Mouse (Mus musculus) lung, adult 18-20 months (tissue): ENCODE measurements around the gene Hspa4.
A peak's percentile ranks its signal among the peaks of the same experiment; 100 is the strongest.

ENCODE experiments used
- DNase-seq, 2 experiments: peaks; one replicate each; pipeline ENCODE4 v3.0.0; 2022; ENCODE audit warnings: mixed read lengths in 2 of 2

The Hspa4 gene

GRCm38 (mm10) chr11:53249686-53250085 lies 50.6 kb downstream of the Hspa4 start:
- DNase-seq, result no peak

- DNase-seq, result no peak
These were observed 54.7 kb downstream of the Hspa4 start for GRCm38 (mm10) chr11:53245561-53245960.

- DNase-seq, result peak; percentile 29 to 31
These were observed 57.1 kb downstream of the Hspa4 start for GRCm38 (mm10) chr11:53243199-53243598.

- no peak for DNase-seq
These were observed 66.7 kb downstream of the Hspa4 start for GRCm38 (mm10) chr11:53233590-53233989.

- no peak for DNase-seq
These were observed 68.4 kb downstream of the Hspa4 start for GRCm38 (mm10) chr11:53231836-53232235.

- no peak for DNase-seq
These were observed 71.2 kb downstream of the Hspa4 start for GRCm38 (mm10) chr11:53229011-53229410.

GRCm38 (mm10) chr11:53210876-53211275 lies 89.4 kb downstream of the Hspa4 start:
- DNase-seq, result no peak
